Mouse (Mus musculus) kidney, adult 18-20 months (tissue): Measurements from ENCODE around the gene Aldh1b1.

ENCODE experiments used
- DNase-seq: peaks from one replicate; pipeline ENCODE4 v3.0.0; 2021

Gene Aldh1b1

GRCm38 (mm10) chr4:45826275-45827040 lies 27.6 kb downstream of the Aldh1b1 start, which contains the start of gene Igfbpl1:
Gene Igfbpl1, minus strand, starts transcription at chr4:45826923.
- no peak for DNase-seq

- DNase-seq = no peak
These were observed 31.3 kb downstream of the Aldh1b1 start for GRCm38 (mm10) chr4:45829907-45830759.

- no peak for DNase-seq
These were observed 33.2 kb downstream of the Aldh1b1 start for GRCm38 (mm10) chr4:45831996-45832395.

GRCm38 (mm10) chr4:45833461-45833860 lies 34.6 kb downstream of the Aldh1b1 start:
- no peak for DNase-seq

GRCm38 (mm10) chr4:45844355-45844754 lies 45.5 kb downstream of the Aldh1b1 start:
- DNase-seq = peak; percentile 16

- no peak for DNase-seq
These were observed 47.4 kb downstream of the Aldh1b1 start for GRCm38 (mm10) chr4:45846263-45846662.

- no peak for DNase-seq
These were observed 49.4 kb downstream of the Aldh1b1 start, which contains the start of gene Stra6l for GRCm38 (mm10) chr4:45848109-45848824. Gene Stra6l, plus strand, starts transcription at chr4:45848664.

- peak; percentile 27 for DNase-seq
These were observed 50.0 kb downstream of the Aldh1b1 start for GRCm38 (mm10) chr4:45848825-45849156.

- no peak for DNase-seq
These were observed 50.6 kb downstream of the Aldh1b1 start for GRCm38 (mm10) chr4:45849419-45849818.

- DNase-seq = peak; percentile 58
These were observed 52.8 kb downstream of the Aldh1b1 start for GRCm38 (mm10) chr4:45851640-45852051.

- DNase-seq = no peak
These were observed 54.8 kb downstream of the Aldh1b1 start for GRCm38 (mm10) chr4:45853496-45854246.
